Mouse (Mus musculus): ENCODE measurements around the gene Chrna10.

Gene Chrna10

DNA sequence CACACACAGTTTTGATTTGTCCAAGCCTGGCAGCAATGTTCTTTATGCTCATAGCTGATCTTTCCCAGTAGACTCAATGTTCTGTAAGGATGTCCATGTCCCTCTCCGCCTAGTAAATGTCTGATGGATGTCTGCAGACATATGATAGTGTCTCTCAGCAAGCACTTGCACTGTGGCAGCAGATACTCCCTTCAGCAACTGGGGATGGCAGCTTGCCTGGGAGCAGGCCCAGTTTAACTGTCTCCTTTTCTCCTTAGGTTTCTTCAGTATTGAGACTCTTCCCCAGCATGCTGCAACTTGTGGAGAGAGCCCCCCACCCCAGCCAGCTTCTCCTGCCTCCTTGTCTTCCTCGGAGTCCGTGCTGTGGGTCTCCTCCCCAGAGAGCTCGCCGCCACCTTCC is 34.8 kb downstream of the Chrna10 start:
- DNase-seq (ENCODE audit: low spot score in 2 of 2) = no peak

DNA sequence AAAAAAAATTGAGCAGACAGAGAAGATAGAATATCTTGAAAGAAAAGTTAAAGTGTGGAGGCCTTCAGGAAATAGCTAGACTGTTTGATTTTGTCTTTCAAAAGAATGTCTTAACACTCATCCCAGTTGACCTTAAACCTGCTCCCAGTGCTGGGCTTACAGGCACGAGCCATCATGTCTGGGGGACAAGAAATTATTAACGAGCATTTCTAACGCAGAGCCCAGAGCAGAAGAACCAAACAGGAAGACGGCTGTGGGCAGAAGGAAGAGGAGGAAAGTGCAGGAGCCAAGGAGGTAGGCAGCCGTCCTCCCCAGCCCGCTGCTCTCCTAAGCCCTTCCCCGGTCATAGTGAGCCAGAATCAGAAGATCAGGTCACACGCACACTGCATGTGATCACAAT is 36.3 kb downstream of the Chrna10 start:
- no peak for DNase-seq (ENCODE audit: low spot score in 2 of 2)

DNA sequence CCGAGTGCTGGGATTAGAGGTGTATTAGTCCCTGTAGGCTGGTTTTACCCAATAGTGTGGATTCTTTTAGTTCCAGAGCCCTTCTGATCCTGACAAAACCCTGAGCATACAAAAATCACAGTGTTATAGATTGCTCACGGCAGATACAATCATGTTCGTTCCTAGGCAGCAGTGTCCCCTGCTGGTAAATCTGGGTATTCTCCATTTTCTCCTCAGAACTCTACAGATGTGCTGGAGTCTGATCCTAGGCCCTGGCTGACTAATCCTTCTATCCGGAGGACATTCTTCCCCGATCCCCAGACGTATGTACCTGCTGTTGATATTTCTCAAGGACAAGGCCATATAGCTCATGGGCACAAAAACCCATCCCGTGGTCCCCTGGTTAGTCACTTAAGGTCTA is 38.1 kb downstream of the Chrna10 start:
- DNase-seq (ENCODE audit: low spot score in 2 of 2) = peak in 1 of 2 experiments; percentile 55

DNA sequence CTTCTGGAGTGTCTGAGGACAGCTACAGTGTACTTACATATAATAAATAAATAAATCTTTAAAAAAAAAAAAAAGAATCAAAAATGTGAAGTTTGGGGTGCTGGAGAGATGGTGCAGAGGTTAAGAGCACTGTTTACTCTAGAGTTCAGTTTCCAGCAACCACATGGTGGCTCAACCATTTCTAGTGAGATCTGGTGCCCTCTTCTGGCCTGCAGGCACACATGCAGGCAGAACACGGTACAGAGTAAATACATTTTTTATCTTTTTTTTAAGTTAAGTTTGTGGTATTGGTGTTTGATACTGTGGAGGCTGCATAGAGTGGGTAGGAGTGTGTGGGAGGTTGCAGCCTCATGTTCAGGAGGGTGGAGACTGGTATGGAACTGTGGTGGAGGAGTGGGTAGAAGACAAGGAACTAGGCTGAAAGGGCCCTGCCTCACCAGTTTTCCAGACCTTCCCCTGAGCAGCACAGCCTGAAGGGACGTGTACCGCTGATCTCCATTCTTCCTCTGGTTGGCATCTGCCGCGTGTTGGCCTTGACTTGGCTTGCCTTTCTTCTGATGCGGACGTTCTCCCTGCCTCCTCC is 39.8 kb downstream of the Chrna10 start:
- no peak for DNase-seq (ENCODE audit: low spot score in 2 of 2)

DNA sequence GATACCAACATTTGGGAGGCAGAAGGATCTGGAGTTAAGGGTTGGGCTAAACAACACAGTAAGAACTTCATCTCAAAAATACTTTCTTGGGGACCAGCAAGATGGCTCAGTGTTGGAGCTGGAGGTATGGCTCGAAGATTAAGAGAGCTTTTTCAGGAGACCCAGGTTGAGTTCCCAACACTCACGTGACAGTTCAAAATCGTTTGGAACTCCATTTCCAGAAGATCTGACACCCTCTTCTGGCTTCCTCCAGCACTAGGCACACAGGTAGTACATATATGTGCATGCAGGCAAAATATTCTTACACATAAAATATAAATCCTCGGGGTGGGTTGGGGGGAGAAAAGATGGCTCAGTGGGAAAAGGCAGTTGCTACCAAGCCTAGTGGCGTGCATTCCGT is 50.3 kb downstream of the Chrna10 start:
- no peak for DNase-seq (ENCODE audit: low spot score in 2 of 2)

DNA sequence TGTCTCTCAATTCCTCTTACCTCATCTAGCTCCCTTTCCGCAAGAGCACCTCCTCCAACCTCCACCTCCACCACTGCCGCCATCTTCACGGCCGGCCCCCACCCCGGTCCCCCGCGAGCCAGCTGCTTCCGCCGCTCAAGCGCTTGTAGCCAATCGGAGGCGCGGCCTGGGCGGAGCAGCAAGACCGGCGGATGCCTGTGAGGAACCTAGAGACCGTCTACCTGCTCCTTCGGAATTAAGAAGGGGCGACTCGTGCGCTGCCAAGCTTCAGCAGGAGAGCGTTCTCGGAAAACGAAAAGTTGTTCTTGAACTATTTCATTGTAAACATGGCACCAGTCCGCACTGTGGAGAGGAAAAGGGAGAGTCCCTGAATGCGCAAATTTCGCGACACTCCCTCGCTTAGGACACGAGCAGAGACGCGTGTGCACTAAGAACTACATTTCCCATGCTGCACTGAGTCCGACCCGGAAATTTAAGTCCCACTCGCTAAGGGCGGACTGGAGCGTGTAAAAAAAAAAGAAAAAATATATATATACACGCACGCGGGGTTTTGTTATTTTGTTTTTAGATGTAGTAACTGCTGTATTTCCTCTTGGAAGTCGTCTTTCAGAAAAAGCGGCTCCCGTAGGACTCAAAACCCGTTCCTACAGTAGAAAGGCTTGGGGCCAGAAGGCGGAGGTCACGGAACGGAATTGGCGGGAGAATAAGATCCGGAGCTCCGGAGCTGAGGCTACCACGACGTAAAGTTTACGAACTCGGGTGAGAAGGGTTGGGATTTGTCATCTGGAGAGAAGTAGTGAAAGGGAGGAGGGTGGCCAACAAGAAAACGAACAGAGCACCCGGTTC is 51.4 kb downstream of the Chrna10 start, which contains the start of the genes Rnf121, Xndc1 and Xntrpc:
TSS of gene Rnf121 (minus strand) at position 424 of the 846 bp plus-strand sequence.
TSS of gene Xndc1 (plus strand) at position 466 of the 846 bp plus-strand sequence.
TSS of gene Xntrpc (plus strand) at position 668 of the 846 bp plus-strand sequence.
- DNase-seq (ENCODE audit: low spot score in 2 of 2) = peak; percentile 96

DNA sequence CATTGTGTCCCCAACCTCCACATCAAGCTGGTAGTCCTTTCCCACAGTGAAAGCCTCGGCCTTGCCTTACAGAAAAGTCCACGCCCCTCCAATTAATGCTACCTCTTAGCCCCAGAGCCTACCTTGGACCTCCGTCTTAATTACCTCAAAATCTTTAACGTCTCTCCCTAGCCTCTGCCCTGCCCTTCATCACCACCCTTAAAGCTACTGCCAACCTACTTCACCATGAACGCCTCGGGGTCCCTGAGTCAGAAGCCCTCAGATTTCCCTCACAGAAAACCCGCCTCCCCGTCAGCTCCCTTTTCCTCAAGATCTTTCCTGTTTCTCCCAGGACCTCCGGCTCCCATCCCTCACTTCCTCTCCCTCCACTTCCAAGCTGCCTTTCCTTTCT is 52.0 kb downstream of the Chrna10 start:
- peak in 1 of 2 experiments; percentile 36 for DNase-seq (ENCODE audit: low spot score in 2 of 2)

DNA sequence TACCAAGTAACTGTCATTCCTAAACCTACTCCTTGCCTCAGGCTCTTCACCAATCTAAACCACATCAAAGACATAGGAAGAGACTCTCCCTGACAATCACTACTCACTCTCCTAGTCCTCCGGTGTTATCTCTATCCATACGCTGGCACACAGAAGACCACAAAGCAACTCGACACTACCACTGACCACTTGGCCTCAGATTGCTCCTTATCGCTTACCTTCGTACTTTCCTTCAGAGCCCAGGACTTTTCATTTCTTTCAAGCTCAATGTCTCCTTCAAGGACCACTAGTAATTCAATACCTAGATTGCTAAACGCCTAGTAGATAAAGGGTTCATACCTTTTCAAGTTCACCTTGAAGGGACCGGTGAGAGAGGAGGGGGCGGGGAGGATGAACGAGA is 52.7 kb downstream of the Chrna10 start:
- DNase-seq (ENCODE audit: low spot score in 2 of 2) = no peak

DNA sequence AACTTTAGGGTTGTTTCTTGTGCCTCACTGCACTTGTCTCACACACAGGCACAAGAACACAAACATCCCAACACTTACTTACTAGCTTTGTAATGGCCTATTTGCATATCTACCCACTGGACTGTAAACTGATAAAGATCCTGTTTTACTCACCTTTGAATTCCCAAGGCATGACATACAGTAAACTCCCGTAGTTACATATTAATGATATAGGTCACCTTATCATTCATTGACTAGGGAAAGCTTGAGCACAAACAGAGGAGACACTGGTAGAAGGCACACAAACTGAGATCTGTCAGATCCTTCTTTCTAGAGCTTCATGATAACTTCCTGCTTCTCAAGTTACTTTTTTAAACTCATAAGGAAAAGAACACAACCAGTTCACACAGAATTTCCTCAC is 54.4 kb downstream of the Chrna10 start:
- no peak for DNase-seq (ENCODE audit: low spot score in 2 of 2)

DNA sequence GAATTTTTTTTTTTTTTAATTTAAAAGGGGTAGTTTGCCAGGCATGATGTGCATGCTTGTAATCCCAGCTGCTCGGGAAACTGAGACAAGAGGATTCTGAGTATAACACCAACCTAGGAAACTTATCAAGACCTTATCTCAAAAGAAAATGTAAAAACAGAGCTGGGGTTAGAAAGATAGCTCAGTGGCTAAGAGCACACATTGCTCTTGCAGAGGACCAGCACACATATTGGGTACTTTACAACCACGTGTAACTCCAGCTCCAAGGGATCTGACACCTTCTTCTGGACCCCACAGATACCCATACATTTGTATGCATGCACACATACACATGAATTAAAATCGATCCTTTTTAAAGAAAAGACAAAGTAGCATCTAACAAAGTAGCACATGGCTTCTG is 55.3 kb downstream of the Chrna10 start:
- no peak for DNase-seq (ENCODE audit: low spot score in 2 of 2)
